Mouse (Mus musculus) lung, embryonic 14.5 days (tissue): Measurements from ENCODE around the gene Ica1l. TPM values are rescaled to one million over a fixed set of nuclear protein-coding genes. Genes with fewer than 3 reads are reported as not detected.

Experiments used
- ATAC-seq: fragments of 200-750 bp; cut with Nextera tagmentation; 2 replicates; pipeline ENCODE4 v1.8.0; 2017; ENCODE audit warnings: mild to moderate bottlenecking, moderate TSS enrichment, moderate library complexity; ENCODE audit not compliant: insufficient read depth
- DNase-seq: peaks from one replicate; pipeline ENCODE4 v3.0.0-alpha.2; 2015
- H3K27ac ChIP-seq: fragments of 300-500 bp; sonication (generic); 2 replicates; pipeline ENCODE4 v1.5.1; 2014; ENCODE audit warnings: low read depth, mild to moderate bottlenecking, moderate library complexity
- H3K27me3 ChIP-seq: fragments of 300-500 bp; sonication (generic); 2 replicates; pipeline ENCODE4 v1.6.1; 2014; ENCODE audit warnings: low read length, control low read depth; ENCODE audit not compliant: insufficient read depth
- H3K36me3 ChIP-seq: fragments of 300-500 bp; sonication (generic); 2 replicates; pipeline ENCODE4 v1.6.1; 2014; ENCODE audit warnings: control low read depth; ENCODE audit not compliant: insufficient read depth
- H3K4me1 ChIP-seq: fragments of 300-500 bp; sonication (generic); 2 replicates; pipeline ENCODE4 v1.6.1; 2014; ENCODE audit warnings: antibody characterized with exemption, control low read depth; ENCODE audit not compliant: insufficient read depth
- H3K4me2 ChIP-seq: fragments of 300-500 bp; sonication (generic); 2 replicates; pipeline ENCODE4 v1.6.1; 2014; ENCODE audit warnings: mild to moderate bottlenecking
- H3K4me3 ChIP-seq: fragments of 300-500 bp; sonication (generic); 2 replicates; pipeline ENCODE4 v1.5.1; 2014; ENCODE audit warnings: low read depth, low read length
- H3K9ac ChIP-seq: fragments of 300-500 bp; sonication (generic); 2 replicates; pipeline ENCODE4 v1.6.1; 2014
- H3K9me3 ChIP-seq: fragments of 300-500 bp; sonication (generic); 2 replicates; pipeline ENCODE4 v1.6.1; 2016; ENCODE audit warnings: low read depth, low read length, control low read depth
- CTCF ChIP-seq: IDR thresholded peaks from 2 replicates; pipeline ENCODE4 v1.5.1; 2016; ENCODE audit warnings: antibody characterized with exemption, low read depth
- WGBS: fragments of 180-500 bp; shearing (Covaris S2); extraction: QIAGEN DNeasy Blood & Tissue Kit; methylation state at CpG from one replicate; pipeline ENCODE4 v1.1.7; 2014; 5-methylcytosine and 5-hydroxymethylcytosine counted together
- polyA plus RNA-seq: library from polyadenylated mRNA; unstranded; fragments of >200 nt; fragmentation: Nextera tagmentation; extraction: Ambion mirVana; gene quantifications from 2 replicates; pipeline ENCODE4 v1.2.1, GENCODE M21; 2014

Gene Ica1l
- polyA plus RNA-seq, 1 experiment from 2014 or later: 0.57 TPM

- H3K27ac ChIP-seq: peak overlapping the region; percentile 55; the same call in 1 of the 2 replicates
- DNase-seq (peak; percentile 30), ATAC-seq (no peak)
- 53% methylated on average over 6 of the region's 6 CpGs for WGBS
- no peak overlapping the region for H3K4me2 ChIP-seq
- TF ChIP-seq CTCF: no peak
- no peak overlapping the region for H3K9ac ChIP-seq
- H3K27me3 ChIP-seq: no peaks in the 10 kb centered on the region
- no peaks in the 10 kb centered on the region for H3K4me1 ChIP-seq
- no peaks in the 10 kb centered on the region for H3K9me3 ChIP-seq
- H3K36me3 ChIP-seq: peaks cover 37% of the 10 kb centered on the region
- no peak overlapping the region for H3K4me3 ChIP-seq
These were observed 76.7 kb downstream of the Ica1l start for GRCm38 (mm10) chr1:59966171-59966785.

DNA sequence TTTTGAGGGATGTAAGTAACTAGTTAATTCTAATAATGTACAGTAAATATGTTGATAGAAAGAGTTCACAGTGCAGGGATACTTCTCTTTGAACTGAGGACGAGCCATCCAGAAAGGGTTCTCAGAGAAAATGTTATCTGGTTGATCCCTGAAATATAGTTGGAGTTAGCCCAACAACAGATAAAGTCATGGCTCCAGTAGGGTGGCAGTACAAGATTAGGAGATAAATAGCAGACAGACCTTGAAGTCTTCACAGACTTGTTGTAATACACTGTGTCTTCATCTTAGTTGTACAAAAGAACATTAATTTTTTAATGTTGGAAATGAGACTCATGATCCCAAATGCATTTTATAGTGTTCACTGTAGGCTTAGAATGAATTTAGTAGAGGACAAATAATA lies 83.0 kb downstream of the Ica1l start:
- 76% methylated on average over 1 of the region's 1 CpGs for WGBS
- no peak overlapping the region for H3K4me3 ChIP-seq
- no peaks in the 10 kb centered on the region for H3K9me3 ChIP-seq
- H3K27me3 ChIP-seq: no peaks in the 10 kb centered on the region
- no peaks in the 10 kb centered on the region for H3K4me1 ChIP-seq
- ATAC-seq: no peak
- DNase-seq: no peak
- H3K36me3 ChIP-seq: peaks cover 29% of the 10 kb centered on the region; the same call in 1 of the 2 replicates
- no peak for TF ChIP-seq CTCF
- H3K4me2 ChIP-seq: no peak overlapping the region
- no peak overlapping the region for H3K9ac ChIP-seq
- H3K27ac ChIP-seq: no peak overlapping the region

DNA sequence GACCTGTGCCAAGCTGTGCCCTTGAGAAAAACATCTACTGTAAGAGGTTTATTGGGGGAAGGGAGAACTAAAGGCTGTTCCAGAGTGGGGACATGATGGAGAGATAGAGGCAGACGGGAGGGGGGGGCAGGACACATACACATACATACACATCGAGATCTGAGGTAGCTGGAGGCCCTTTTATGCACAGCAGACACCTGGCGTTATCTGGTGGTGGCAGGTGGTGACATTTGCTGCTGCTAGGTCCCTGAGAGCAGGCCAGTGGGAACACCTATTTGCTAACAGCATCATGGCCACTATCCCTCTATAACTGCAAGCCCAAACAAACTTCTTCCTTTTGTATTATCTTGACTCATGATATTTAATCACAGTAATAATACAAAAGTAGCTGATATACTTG lies 85.8 kb downstream of the Ica1l start:
- 78% methylated on average over 3 of the region's 3 CpGs for WGBS
- Histone ChIP-seq H3K4me3 (no peak overlapping the region), H3K9ac (no peak overlapping the region), H3K27ac (no peak overlapping the region), H3K4me2 (no peak overlapping the region), H3K4me1 (no peaks in the 10 kb centered on the region), H3K36me3 (peaks cover 28% of the 10 kb centered on the region; the same call in 1 of the 2 replicates), H3K27me3 (no peaks in the 10 kb centered on the region), H3K9me3 (no peaks in the 10 kb centered on the region)
- TF ChIP-seq CTCF: no peak
- no peak for DNase-seq
- ATAC-seq: no peak

- peaks cover 8% of the 10 kb centered on the region for H3K4me1 ChIP-seq
- H3K27me3 ChIP-seq: no peaks in the 10 kb centered on the region
- no peak overlapping the region for H3K4me3 ChIP-seq
- peaks cover 13% of the 10 kb centered on the region; the same call in 1 of the 2 replicates for H3K36me3 ChIP-seq
- no peak overlapping the region for H3K9ac ChIP-seq
- DNase-seq (no peak), ATAC-seq (no peak)
- H3K9me3 ChIP-seq: no peaks in the 10 kb centered on the region
- 98% methylated on average over 4 of the region's 4 CpGs for WGBS
- no peak overlapping the region for H3K27ac ChIP-seq
- no peak for TF ChIP-seq CTCF
- no peak overlapping the region for H3K4me2 ChIP-seq
These were observed 95.5 kb downstream of the Ica1l start for GRCm38 (mm10) chr1:59947509-59947908.

- no peak for DNase-seq
- H3K4me3 ChIP-seq: no peak overlapping the region
- 54% methylated on average over 1 of the region's 1 CpGs for WGBS
- H3K9me3 ChIP-seq: no peaks in the 10 kb centered on the region
- no peak for TF ChIP-seq CTCF
- H3K4me2 ChIP-seq: no peak overlapping the region
- peaks cover 11% of the 10 kb centered on the region; the same call in 1 of the 2 replicates for H3K36me3 ChIP-seq
- H3K27ac ChIP-seq: no peak overlapping the region
- H3K27me3 ChIP-seq: no peaks in the 10 kb centered on the region
- no peak for ATAC-seq
- no peak overlapping the region for H3K9ac ChIP-seq
- H3K4me1 ChIP-seq: peaks cover 14% of the 10 kb centered on the region
These were observed 97.0 kb downstream of the Ica1l start for GRCm38 (mm10) chr1:59945969-59946368.

DNA sequence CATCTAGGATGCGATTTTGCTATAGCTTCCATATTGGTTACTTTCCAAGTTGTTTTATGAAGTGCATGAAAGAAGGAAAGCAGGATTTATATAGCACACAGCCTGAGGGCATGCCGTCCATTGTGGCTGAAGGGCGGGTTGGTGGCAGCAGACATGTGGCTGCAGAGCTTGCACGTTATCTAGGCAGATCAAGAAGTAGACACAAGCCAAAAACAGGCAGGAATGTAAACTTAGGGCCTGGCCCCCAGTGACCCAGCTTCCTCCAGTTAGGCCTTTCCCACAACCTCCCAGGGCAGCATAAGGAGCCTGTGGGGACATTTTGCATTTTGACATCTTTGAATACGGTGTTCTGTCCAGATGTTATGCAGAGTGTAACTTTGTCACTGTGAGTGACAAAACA lies 99.2 kb downstream of the Ica1l start:
- DNase-seq: peak; percentile 65
- no peak for TF ChIP-seq CTCF
- 0 out of 2 replicates have a peak overlapping the region, but pooled peaks have one; percentile 11 for H3K4me2 ChIP-seq
- no peaks in the 10 kb centered on the region for H3K27me3 ChIP-seq
- H3K36me3 ChIP-seq: no peaks in the 10 kb centered on the region
- peak overlapping the region; percentile 66 for H3K27ac ChIP-seq
- no peak overlapping the region for H3K4me3 ChIP-seq
- peak; percentile 77 for ATAC-seq
- H3K9me3 ChIP-seq: no peaks in the 10 kb centered on the region
- no peak overlapping the region for H3K9ac ChIP-seq
- H3K4me1 ChIP-seq: peaks cover 14% of the 10 kb centered on the region
- 15% methylated on average over 5 of the region's 5 CpGs for WGBS

GRCm38 (mm10) chr1:59942057-59942790 lies 100.8 kb downstream of the Ica1l start:
- Histone ChIP-seq H3K36me3 (no peaks in the 10 kb centered on the region), H3K27ac (0 out of 2 replicates have a peak overlapping the region, but pooled peaks have one; percentile 27), H3K4me2 (no peak overlapping the region), H3K27me3 (no peaks in the 10 kb centered on the region), H3K4me3 (no peak overlapping the region), H3K4me1 (peaks cover 14% of the 10 kb centered on the region), H3K9ac (no peak overlapping the region), H3K9me3 (no peaks in the 10 kb centered on the region)
- ATAC-seq (0 out of 2 replicates have a peak, but pooled peaks have one; percentile 28), DNase-seq (peak; percentile 61)
- WGBS: 50% methylated on average over 6 of the region's 6 CpGs
- no peak for TF ChIP-seq CTCF
